Mouse (Mus musculus): ENCODE data around the gene Cdkn3.
A peak's percentile ranks its signal among the peaks of the same experiment; 100 is the strongest.
"Not testable (repeated sequence)": the region's sequence is repeated elsewhere in the genome, so short reads cannot be mapped to it uniquely, and the experiment has no call there.

The Cdkn3 gene

GRCm38 (mm10) chr14:46760355-46761029, at the start of gene Cdkn3:
Cdkn3 (plus strand) TSS chr14:46760541.
- DNase-seq (ENCODE audit: low spot score): peak; percentile 95

DNA sequence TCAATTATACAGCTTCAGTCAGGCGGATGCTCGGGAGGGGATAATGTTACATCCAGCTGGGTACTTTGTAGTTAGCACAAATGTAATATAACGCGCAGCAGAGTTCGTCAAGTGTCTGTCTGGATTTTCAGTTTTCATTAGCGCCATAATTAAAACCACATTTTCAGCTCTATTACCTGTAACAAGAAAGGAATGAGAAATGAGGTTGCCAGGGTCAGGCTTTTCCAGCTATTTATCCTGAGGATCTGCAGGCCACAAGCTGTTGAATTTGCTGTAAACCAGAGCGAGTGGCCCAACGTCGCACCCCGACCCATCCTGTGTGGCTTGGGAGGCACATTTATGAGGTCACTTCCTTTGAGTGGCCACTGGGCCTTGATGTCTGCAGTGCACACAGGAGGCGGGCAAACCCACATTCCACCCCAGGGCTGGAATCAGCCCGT, 41.8 kb upstream of the Cdkn3 start:
- DNase-seq (ENCODE audit: low spot score): peak; percentile 84

GRCm38 (mm10) chr14:46722031-46722430, 38.3 kb upstream of the Cdkn3 start:
- DNase-seq (ENCODE audit: low spot score): peak; percentile 78

- DNase-seq (ENCODE audit: low spot score): peak; percentile 90
Measured at GRCm38 (mm10) chr14:46723828-46724227, 36.5 kb upstream of the Cdkn3 start.

DNA sequence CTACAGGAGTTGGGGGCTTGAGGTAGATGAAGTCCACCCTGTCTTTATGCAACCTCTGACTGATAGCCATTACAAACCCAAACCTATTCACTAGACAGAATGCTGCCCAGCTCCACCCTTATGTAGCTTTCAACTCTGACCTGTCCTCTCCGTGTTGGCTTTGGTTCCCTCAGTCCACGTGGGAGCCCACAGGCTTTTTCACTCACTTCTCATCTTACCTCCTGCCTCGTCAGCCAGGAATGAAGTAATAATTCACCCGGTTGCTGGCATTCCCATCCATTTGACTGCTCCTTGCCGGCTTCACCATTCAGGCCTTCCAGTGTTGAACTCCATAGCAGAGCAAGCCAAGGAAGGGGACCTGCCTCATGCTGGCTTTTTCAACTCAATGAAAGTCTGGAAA, 35.4 kb upstream of the Cdkn3 start:
- no peak for DNase-seq (ENCODE audit: low spot score)

DNA sequence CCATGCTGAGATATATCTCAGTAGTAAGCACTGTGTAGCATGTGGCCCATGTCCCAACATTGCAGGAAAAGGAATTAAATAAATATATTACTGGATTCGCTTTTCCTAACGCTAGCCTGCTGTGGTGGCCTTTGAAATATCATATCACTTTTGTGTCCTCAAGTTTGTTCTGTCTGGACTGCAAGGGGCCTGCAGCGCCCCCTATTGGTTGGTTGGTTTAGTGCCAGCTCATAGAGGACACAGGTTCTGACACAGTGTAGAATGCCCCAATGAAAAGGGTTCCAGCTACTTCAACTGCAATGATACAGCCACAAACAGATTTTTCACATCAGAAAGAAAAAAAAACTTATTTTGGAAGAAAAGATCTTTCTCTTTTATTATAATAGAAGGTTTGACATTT, 34.6 kb upstream of the Cdkn3 start:
- no peak for DNase-seq (ENCODE audit: low spot score)

GRCm38 (mm10) chr14:46734262-46734661, 26.1 kb upstream of the Cdkn3 start:
- DNase-seq (ENCODE audit: low spot score): no peak

- no peak for DNase-seq (ENCODE audit: low spot score)
Measured at GRCm38 (mm10) chr14:46734761-46735455, 25.4 kb upstream of the Cdkn3 start.

GRCm38 (mm10) chr14:46736366-46736765, 24.0 kb upstream of the Cdkn3 start:
- DNase-seq (ENCODE audit: low spot score): no peak

GRCm38 (mm10) chr14:46737346-46737745, 23.0 kb upstream of the Cdkn3 start:
- DNase-seq (ENCODE audit: low spot score): not testable (repeated sequence)

DNA sequence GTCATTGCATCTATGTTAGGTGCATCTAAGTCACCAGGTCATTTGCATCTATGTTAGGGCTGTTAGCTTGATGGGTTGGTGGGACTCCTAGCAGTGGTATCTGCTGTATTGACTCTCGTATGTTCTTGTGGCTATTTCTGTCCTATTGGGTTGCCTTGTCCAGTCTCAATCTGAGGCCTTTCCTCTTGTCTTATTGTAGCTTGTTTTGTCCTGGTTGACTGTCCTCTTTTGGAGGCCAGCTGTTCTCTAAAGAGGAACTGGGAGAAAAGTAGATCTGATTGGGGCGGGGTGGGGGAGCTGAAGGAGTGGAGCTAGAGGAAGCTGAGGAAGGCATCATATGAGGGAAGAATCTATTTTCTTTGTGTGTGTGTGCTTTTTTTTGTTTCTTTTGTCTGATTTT, 17.7 kb upstream of the Cdkn3 start:
- no peak for DNase-seq (ENCODE audit: low spot score)

DNA sequence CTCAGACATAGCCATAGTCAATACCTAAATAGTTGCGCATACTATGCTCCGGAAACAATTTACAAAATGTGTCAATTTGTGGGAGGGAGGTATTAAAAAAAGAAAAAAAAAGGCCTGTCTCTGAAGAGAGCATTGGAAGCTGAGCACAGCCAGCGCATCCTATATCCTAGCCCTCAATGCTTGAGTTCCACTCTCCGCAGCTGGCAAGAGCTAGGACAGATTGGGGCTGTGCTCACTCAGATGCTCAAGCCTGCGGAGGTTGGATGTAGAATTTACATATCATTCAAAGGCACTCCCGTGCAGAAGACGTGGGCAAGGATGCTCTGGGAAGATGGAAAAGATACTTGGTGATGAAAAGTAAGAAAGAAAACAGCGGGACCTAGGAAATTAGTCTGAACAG, 14.9 kb upstream of the Cdkn3 start:
- no peak for DNase-seq (ENCODE audit: low spot score)

GRCm38 (mm10) chr14:46754371-46754770, 6.0 kb upstream of the Cdkn3 start:
- not testable (repeated sequence) for DNase-seq (ENCODE audit: low spot score)

DNA sequence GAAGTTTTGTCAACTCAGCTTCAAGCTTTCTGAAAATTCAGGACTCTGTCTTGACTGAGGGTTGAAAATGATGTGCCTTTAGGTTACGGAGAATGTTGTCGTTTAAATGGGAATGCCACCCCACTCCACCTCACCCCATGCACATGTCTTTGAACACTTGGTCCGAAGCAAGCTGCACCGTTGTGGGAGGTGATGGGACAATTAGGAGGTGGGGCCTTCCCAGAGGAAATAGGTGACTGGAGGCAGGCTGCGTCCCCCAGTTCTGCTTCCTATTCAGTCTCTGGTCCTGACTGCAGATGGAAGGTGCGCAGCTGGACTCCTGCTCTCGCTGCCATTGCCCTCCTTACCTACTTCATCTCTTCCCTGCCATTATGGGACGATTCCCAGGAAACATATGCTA, 4.5 kb upstream of the Cdkn3 start:
- no peak for DNase-seq (ENCODE audit: low spot score)

- no peak for DNase-seq (ENCODE audit: low spot score)
Measured at GRCm38 (mm10) chr14:46757736-46758135, 2.6 kb upstream of the Cdkn3 start.

- no peak for DNase-seq (ENCODE audit: low spot score)
Measured at GRCm38 (mm10) chr14:46759970-46760354, 379 bp upstream of the Cdkn3 start.

- peak; percentile 22 for DNase-seq (ENCODE audit: low spot score)
Measured at GRCm38 (mm10) chr14:46761186-46761585, 845 bp downstream of the Cdkn3 start.

DNA sequence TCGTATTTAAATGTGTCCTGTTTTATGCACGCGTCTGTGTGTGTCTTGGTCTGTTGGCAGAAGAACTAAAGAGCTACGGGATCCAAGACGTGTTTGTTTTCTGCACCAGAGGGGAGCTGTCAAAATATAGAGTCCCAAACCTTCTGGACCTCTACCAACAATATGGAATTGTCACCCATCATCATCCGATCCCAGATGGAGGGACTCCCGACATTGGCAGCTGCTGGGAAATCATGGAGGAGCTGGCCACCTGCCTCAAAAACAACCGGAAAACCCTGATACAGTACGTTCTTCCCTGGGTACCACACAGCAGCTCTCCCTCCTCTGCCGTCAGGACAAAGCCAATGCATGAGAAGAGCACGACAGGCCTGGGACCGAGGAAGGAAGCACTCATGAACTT, 6.8 kb downstream of the Cdkn3 start:
- DNase-seq (ENCODE audit: low spot score): no peak

GRCm38 (mm10) chr14:46770036-46770435, 9.7 kb downstream of the Cdkn3 start:
- DNase-seq (ENCODE audit: low spot score): no peak

- no peak for DNase-seq (ENCODE audit: low spot score)
Measured at GRCm38 (mm10) chr14:46778756-46779155, 18.4 kb downstream of the Cdkn3 start.

GRCm38 (mm10) chr14:46779217-46779616, 18.9 kb downstream of the Cdkn3 start:
- no peak for DNase-seq (ENCODE audit: low spot score)

DNA sequence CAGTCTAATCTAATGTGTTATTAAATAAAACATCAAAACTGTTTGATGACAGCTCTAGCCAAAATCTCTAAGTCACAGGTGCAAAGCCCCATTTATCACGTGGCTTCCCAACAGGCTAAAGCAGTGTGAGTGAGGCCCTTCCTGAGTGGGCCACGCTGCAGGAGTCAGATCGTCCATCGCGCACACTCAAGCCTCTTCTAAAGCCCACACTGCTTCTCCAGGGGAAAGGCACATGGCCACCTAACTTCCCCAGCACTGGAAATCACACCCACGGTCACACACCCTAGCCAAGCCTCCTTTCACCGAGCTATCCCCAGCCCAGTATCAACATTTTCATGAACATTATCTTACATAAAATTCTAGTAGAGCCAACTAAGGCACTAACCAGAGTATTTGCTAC, 20.7 kb downstream of the Cdkn3 start:
- DNase-seq (ENCODE audit: low spot score): no peak

GRCm38 (mm10) chr14:46782187-46782828, 22.0 kb downstream of the Cdkn3 start:
- DNase-seq (ENCODE audit: low spot score): no peak

All from embryo, embryonic 10.5 days (tissue).